Mouse (Mus musculus) forebrain, embryonic 14.5 days (tissue): ENCODE data around the gene Kmt2a. TPM values are rescaled to one million over a fixed set of nuclear protein-coding genes. Genes with fewer than 3 reads are reported as not detected.

Experiments
- ATAC-seq: fragments of 200-750 bp; cut with Nextera tagmentation; 2 replicates; pipeline ENCODE4 v1.8.0; 2017; ENCODE audit warnings: mild to moderate bottlenecking, moderate library complexity
- DNase-seq: peaks from one replicate; pipeline ENCODE4 v3.0.0-alpha.2; 2015; ENCODE audit warnings: low spot score
- H3K27ac ChIP-seq: fragments of 300-500 bp; sonication (generic); 2 replicates; pipeline ENCODE4 v1.5.1; 2014; ENCODE audit warnings: low read depth, mild to moderate bottlenecking, control low read depth, low read length, moderate library complexity
- H3K27me3 ChIP-seq: fragments of 300-500 bp; sonication (generic); replicated peaks from 2 replicates; pipeline ENCODE4 v1.6.1; 2014; ENCODE audit warnings: low read length, control low read depth, mixed read lengths; ENCODE audit not compliant: control insufficient read depth, insufficient read depth
- H3K36me3 ChIP-seq: fragments of 300-500 bp; sonication (generic); 2 replicates; pipeline ENCODE4 v1.6.1; 2014; ENCODE audit warnings: low read length, control low read depth; ENCODE audit not compliant: control insufficient read depth, insufficient read depth
- H3K4me1 ChIP-seq: fragments of 300-500 bp; sonication (generic); 2 replicates; pipeline ENCODE4 v1.6.1; 2014; ENCODE audit warnings: antibody characterized with exemption, low read length, control low read depth; ENCODE audit not compliant: control insufficient read depth, insufficient read depth
- H3K4me2 ChIP-seq: fragments of 300-500 bp; sonication (generic); 2 replicates; pipeline ENCODE4 v1.6.1; 2014; ENCODE audit warnings: mild to moderate bottlenecking, control low read depth, low read length
- H3K4me3 ChIP-seq: fragments of 300-500 bp; sonication (generic); 2 replicates; pipeline ENCODE4 v1.5.1; 2014; ENCODE audit warnings: low read depth, low read length, control low read depth
- H3K9ac ChIP-seq: fragments of 300-500 bp; sonication (generic); 2 replicates; pipeline ENCODE4 v1.6.1; 2014; ENCODE audit warnings: mild to moderate bottlenecking, low read length, control low read depth, moderate library complexity
- H3K9me3 ChIP-seq: fragments of 300-500 bp; sonication (generic); replicated peaks from 2 replicates; pipeline ENCODE4 v1.6.1; 2016; ENCODE audit warnings: low read length, control low read depth, mixed read lengths; ENCODE audit not compliant: control insufficient read depth
- WGBS: fragments of 180-500 bp; shearing (Covaris S2); extraction: QIAGEN DNeasy Blood & Tissue Kit; methylation state at CpG from one replicate; pipeline ENCODE4 v1.1.7; 2014; 5-methylcytosine and 5-hydroxymethylcytosine counted together
- polyA plus RNA-seq: library from polyadenylated mRNA; unstranded; fragments of >200 nt; fragmentation: Nextera tagmentation; extraction: Ambion mirVana; gene quantifications from 2 replicates; pipeline ENCODE4 v1.2.1, GENCODE M21; 2014

The Kmt2a gene
- polyA plus RNA-seq = 9.6 and 16.0 TPM in 2 replicates

DNA sequence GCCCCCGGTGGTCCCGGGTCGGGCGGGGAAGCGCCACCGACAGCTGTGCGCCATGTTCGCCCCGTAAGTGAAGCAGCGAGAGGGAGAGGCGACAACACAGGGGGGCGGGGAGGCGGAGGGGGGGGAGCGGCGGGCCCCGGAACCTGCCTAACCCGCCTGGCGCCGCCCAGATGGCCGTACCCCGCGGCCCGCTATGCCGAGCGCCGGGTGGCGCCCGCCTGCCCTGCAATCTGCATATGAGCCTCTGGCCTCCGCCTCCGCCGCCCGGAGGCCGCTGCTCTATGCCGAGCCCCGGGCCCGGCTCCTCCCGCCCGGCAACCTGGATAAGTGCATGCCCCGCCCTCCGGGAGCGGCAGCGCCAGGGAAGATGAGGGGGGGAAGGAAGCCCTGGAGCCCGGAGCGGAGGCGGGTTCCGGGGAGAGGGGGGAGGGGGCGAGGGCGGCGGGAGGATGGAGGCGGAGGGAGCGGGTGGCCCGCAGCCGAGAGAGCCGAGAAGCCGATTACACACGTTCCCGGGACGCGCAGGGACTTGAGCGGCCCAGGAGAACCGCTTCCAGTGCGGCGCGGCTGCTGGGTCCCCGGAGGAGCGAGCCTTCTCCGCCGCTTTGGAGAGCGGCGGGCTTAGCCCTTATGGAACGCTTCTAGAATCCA lies at the start of gene Kmt2a:
Kmt2a (minus strand) TSS at position 76 of the 651 bp plus-strand sequence.
- peaks cover 27% of the 10 kb centered on the region for H3K4me1 ChIP-seq
- WGBS = under 1% methylated on average over 53 of the region's 71 CpGs
- peak within 1 kb of the TSS; percentile 98 for H3K4me3 ChIP-seq
- H3K9me3 ChIP-seq = no peaks in the 10 kb centered on the region
- ATAC-seq (peak; percentile 71), DNase-seq (peak; percentile 97)
- peak within 1 kb of the TSS; percentile 99 for H3K9ac ChIP-seq
- 0 out of 2 replicates have a peak, but pooled peaks cover 3% of the 10 kb centered on the region for H3K36me3 ChIP-seq
- H3K27me3 ChIP-seq = no peaks in the 10 kb centered on the region
- H3K27ac ChIP-seq = peak within 1 kb of the TSS; percentile 99
- H3K4me2 ChIP-seq = peak within 1 kb of the TSS; percentile 95

DNA sequence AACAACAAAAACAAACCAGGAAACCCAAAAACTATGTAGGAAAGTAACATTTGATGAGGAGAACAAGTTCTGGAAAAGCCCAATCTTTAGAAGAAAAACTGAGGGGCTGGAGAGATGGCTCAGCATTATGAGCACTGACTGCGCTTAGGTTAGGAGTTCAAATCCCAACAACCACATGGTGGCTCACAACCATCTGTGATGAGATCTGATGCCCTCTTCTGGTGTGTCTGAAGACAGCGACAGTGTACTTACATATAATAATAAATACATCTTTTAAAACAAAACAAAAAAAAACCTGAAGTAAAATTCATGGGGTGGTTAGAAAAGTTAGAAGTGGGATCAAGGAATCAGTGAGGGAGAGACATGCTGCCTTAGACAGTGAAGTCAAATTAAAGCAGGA lies 40.4 kb upstream of the Kmt2a start:
- H3K36me3 ChIP-seq = 0 out of 2 replicates have a peak, but pooled peaks cover 3% of the 10 kb centered on the region
- no peak for ATAC-seq
- H3K4me3 ChIP-seq = peak overlapping the region; percentile 97
- 70% methylated on average over 2 of the region's 2 CpGs for WGBS
- no peaks in the 10 kb centered on the region for H3K27me3 ChIP-seq
- H3K4me2 ChIP-seq = peak overlapping the region; percentile 91
- H3K27ac ChIP-seq = peak overlapping the region; percentile 90
- no peak for DNase-seq
- H3K9me3 ChIP-seq = no peaks in the 10 kb centered on the region
- peaks cover 6% of the 10 kb centered on the region for H3K4me1 ChIP-seq
- peak overlapping the region; percentile 94 for H3K9ac ChIP-seq

DNA sequence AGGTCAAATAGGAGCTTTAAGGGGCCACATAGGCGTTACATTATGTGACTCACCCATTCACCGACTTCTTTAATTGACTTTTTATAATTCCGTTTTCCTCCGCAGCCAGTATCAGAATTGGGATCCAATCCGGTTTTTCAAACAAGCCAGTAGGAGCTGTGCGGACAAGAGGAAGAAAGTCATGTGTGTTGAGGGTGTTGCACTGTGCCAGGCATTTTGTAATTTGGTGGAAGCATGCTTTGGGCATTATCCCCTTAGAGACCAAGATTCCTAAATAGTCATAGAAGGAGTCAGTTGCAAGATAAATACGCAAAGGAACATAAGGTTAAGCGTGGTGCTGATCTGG lies 40.0 kb upstream of the Kmt2a start:
- DNase-seq (peak; percentile 85), ATAC-seq (peak; percentile 92)
- H3K9me3 ChIP-seq = no peaks in the 10 kb centered on the region
- H3K27me3 ChIP-seq = no peaks in the 10 kb centered on the region
- H3K4me2 ChIP-seq = peak overlapping the region; percentile 91
- H3K27ac ChIP-seq = peak overlapping the region; percentile 90
- under 1% methylated on average over 8 of the region's 8 CpGs for WGBS
- H3K4me3 ChIP-seq = peak overlapping the region; percentile 97
- peak overlapping the region; percentile 94 for H3K9ac ChIP-seq
- 0 out of 2 replicates have a peak, but pooled peaks cover 3% of the 10 kb centered on the region for H3K36me3 ChIP-seq
- H3K4me1 ChIP-seq = peaks cover 6% of the 10 kb centered on the region

DNA sequence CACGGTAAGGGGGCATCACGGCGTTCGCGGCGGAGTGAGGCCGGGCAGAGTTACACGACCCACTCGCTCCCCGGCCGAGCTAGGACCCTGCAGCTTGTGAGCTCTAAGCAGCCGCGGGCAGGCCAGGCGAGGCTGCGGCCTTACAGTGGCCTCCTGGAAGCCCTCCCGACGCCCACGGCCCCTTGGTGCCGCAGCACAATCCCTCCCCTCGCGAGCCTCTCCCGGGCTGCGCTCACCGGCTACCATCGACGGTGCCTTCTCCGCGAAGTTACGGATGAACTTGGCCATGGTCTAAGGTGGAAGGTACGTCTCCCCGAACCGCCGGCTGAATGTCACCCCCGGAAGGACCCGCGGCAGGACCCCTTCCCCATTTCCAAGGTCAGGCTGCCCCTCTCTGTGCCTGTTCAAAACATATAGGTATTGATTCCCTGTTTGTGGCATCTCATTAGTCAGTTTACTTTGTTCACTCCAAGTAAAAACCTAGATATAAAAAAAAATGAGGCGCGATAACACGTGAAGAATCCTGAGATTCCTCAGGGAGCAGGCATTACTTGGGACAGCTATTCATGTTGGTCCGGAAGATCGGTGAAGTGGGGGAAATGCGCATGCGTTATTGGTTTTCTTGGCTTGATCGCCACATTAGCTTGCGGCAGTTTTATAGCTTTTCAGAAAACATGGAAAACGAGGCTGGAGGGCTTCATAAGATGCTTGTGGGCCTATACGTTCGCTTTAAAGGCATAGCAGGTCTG lies 39.5 kb upstream of the Kmt2a start, which contains the start of gene Atp5l:
Atp5l (minus strand) TSS at position 369 of the 749 bp plus-strand sequence.
- under 1% methylated on average over 48 of the region's 48 CpGs for WGBS

DNA sequence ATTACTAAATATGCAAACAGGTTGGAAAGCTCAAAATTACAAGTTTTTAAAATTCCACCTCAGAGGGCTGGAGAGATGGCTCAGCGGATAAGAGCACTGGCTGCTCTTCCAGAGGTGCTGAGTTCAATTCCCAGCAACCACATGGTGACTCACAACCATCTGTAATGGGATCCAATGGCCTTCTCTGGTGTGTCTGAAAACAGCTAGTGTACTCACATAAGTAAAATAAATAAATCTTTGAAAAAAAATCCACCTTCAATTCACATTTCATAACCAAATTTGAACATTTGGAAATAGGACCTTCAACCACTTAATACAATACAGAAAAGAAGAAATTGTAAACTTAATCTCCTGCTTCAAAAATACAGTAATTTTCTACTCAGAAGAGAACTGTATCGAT lies 38.5 kb upstream of the Kmt2a start:
- no peak for ATAC-seq
- H3K36me3 ChIP-seq = no peaks in the 10 kb centered on the region
- H3K9me3 ChIP-seq = no peaks in the 10 kb centered on the region
- H3K27ac ChIP-seq = no peak overlapping the region
- H3K4me2 ChIP-seq = peak overlapping the region; percentile 91
- peak overlapping the region; percentile 97 for H3K4me3 ChIP-seq
- WGBS = 43% methylated on average over 2 of the region's 2 CpGs
- peaks cover 14% of the 10 kb centered on the region for H3K4me1 ChIP-seq
- H3K27me3 ChIP-seq = no peaks in the 10 kb centered on the region
- H3K9ac ChIP-seq = peak overlapping the region; percentile 94
- no peak for DNase-seq

More for the DNA sequence above, 39.5 kb upstream of the Kmt2a start, which contains the start of gene Atp5l:
- H3K27ac ChIP-seq = peak within 1 kb of the TSS; percentile 90
- peaks cover 6% of the 10 kb centered on the region for H3K4me1 ChIP-seq
- H3K9me3 ChIP-seq = no peaks in the 10 kb centered on the region
- no peaks in the 10 kb centered on the region for H3K27me3 ChIP-seq
- no peaks in the 10 kb centered on the region for H3K36me3 ChIP-seq
- peak within 1 kb of the TSS; percentile 94 for H3K9ac ChIP-seq
- DNase-seq (peak; percentile 99), ATAC-seq (peak; percentile 91)
- peak within 1 kb of the TSS; percentile 91 for H3K4me2 ChIP-seq
- peak within 1 kb of the TSS; percentile 97 for H3K4me3 ChIP-seq

DNA sequence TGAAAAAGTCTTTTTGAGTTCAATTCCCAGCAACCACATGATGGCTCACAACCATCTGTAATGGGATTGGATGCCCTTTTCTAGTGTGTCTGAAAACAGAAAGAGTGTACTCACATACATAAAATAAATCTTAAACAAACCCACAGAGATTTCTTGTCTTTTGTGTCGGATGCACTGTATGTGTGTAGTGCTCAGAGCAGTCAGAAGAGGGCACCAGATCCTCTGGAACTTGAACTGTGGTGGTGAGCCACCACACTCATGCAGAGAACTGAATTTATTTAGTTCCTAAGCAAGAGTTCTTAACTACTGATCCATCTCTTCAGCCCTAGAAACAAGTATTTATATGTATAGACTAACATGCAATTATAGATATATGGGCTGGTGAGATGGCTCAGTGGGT lies 35.1 kb upstream of the Kmt2a start:
- H3K27ac ChIP-seq = no peak overlapping the region
- H3K4me3 ChIP-seq = no peak overlapping the region
- ATAC-seq (no peak), DNase-seq (peak; percentile 52)
- H3K9ac ChIP-seq = no peak overlapping the region
- no peaks in the 10 kb centered on the region for H3K27me3 ChIP-seq
- H3K9me3 ChIP-seq = no peaks in the 10 kb centered on the region
- no peak overlapping the region for H3K4me2 ChIP-seq
- peaks cover 14% of the 10 kb centered on the region for H3K4me1 ChIP-seq
- H3K36me3 ChIP-seq = peaks cover 20% of the 10 kb centered on the region
- 47% methylated on average over 1 of the region's 1 CpGs for WGBS

DNA sequence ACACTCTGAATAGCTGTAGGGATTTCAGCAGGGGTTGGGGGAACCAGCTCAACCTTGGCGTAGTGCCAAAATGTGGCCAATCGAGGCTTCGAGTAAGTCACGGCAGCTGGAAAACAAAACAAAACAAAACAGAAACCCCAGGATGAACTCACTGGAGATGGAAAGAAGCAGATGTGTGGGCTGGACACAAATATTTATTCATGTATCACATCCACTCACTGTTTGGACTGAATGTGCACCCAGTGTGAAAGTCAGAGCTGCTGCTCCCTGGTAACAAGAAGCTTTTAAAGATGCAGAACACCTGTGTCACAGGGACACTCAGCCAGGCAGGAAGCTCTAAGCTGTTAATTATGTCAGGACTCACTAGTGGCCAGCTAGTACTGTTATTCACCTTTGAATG lies 33.6 kb upstream of the Kmt2a start:
- Histone ChIP-seq H3K27ac (peak overlapping the region; percentile 44; the same call in 1 of the 2 replicates), H3K9me3 (no peaks in the 10 kb centered on the region), H3K36me3 (peaks cover 27% of the 10 kb centered on the region), H3K4me3 (no peak overlapping the region), H3K27me3 (no peaks in the 10 kb centered on the region), H3K4me1 (peaks cover 14% of the 10 kb centered on the region), H3K4me2 (no peak overlapping the region), H3K9ac (no peak overlapping the region; the same call in 1 of the 2 replicates)
- 17% methylated on average over 4 of the region's 4 CpGs for WGBS
- DNase-seq (peak; percentile 5), ATAC-seq (no peak)

DNA sequence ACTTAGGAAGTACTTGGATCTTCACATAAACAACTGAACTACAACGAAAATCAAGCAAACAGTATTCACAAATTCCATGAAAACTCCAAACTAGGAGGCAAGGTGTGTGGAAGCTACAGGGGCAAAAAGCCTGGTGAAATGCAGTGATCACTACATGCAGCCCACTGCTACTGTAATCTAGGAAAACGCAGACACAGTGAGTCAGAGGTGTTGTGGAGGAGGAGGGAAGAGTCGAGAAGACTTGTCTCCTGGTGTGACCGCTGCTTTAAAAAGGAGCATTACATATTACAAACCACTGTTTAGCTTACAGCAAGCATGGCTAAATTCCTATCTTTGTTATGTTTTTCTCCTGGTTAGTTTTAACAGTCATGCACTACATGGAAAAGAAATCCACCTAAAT lies 30.3 kb upstream of the Kmt2a start:
- no peak overlapping the region for H3K4me3 ChIP-seq
- no peak overlapping the region for H3K27ac ChIP-seq
- H3K4me1 ChIP-seq = peaks cover 8% of the 10 kb centered on the region
- no peaks in the 10 kb centered on the region for H3K9me3 ChIP-seq
- no peak overlapping the region for H3K4me2 ChIP-seq
- peaks cover 27% of the 10 kb centered on the region for H3K36me3 ChIP-seq
- WGBS = 93% methylated on average over 4 of the region's 4 CpGs
- no peak for DNase-seq
- no peak overlapping the region for H3K9ac ChIP-seq
- no peak for ATAC-seq
- H3K27me3 ChIP-seq = no peaks in the 10 kb centered on the region

DNA sequence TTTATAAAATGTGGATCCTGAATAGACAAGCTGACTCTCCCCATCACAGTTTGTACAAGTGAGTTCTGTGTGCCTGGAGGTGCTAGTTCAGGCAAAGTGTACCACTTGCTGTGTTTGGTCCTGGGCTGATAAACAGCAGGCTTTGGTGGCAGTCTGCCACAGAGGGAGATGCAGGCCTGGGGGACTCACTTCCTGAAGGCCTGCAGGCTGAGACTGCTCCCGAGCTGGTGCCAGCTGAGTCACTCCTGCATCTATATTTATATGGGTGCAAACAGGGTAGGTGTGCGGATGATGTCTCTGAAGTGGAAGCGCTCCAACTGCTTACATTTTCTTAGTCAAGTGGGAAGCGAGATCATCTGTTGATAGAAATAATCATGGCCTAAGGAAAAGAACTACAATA lies 24.5 kb upstream of the Kmt2a start:
- ATAC-seq (no peak), DNase-seq (no peak)
- Histone ChIP-seq H3K27me3 (no peaks in the 10 kb centered on the region), H3K4me1 (no peaks in the 10 kb centered on the region), H3K4me3 (no peak overlapping the region), H3K9ac (no peak overlapping the region), H3K9me3 (no peaks in the 10 kb centered on the region), H3K4me2 (no peak overlapping the region), H3K27ac (no peak overlapping the region), H3K36me3 (peaks cover under 1% of the 10 kb centered on the region)
- WGBS = 74% methylated on average over 4 of the region's 4 CpGs
